Mouse (Mus musculus) olfactory bulb, adult 2 months (tissue): Measurements from ENCODE around the gene Prpsap2.

Source experiments
- CTCF ChIP-seq: fragments of 200-500 bp; IDR thresholded peaks from 2 replicates; pipeline ENCODE4 v1.5.1; 2012; ENCODE audit warnings: low read depth, mild to moderate bottlenecking, low read length, moderate library complexity; ENCODE audit not compliant: insufficient read depth
- POLR2A ChIP-seq: fragments of 200-500 bp; IDR thresholded peaks from 2 replicates; pipeline ENCODE4 v1.6.1; 2012; ENCODE audit warnings: mild to moderate bottlenecking, low read depth, low read length, moderate library complexity; ENCODE audit not compliant: insufficient read depth

DNA sequence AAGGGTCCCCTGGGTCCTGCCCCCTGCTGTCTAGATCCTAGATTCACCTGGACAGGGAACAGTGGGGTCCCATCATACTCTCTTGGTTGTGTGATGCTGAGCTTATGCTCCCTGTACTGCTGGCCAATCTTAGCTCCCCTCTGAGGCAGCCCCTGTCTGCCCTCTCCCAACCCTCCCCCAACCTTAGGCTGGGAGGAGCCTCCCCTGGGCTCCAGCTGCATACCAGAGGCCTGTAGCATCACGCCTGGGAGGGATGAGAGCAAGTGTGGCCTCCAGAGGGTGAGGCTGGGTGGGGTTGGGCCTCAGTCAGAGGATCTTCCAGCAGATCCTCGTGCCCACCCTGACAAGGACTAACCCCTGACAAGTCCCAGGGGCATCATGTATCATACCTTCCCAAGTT is 74.3 kb downstream of the Prpsap2 start:
- TF ChIP-seq CTCF (no peak), POLR2A (no peak)
